Mouse (Mus musculus): ENCODE data around the gene Mcm5.

The Mcm5 gene

DNA sequence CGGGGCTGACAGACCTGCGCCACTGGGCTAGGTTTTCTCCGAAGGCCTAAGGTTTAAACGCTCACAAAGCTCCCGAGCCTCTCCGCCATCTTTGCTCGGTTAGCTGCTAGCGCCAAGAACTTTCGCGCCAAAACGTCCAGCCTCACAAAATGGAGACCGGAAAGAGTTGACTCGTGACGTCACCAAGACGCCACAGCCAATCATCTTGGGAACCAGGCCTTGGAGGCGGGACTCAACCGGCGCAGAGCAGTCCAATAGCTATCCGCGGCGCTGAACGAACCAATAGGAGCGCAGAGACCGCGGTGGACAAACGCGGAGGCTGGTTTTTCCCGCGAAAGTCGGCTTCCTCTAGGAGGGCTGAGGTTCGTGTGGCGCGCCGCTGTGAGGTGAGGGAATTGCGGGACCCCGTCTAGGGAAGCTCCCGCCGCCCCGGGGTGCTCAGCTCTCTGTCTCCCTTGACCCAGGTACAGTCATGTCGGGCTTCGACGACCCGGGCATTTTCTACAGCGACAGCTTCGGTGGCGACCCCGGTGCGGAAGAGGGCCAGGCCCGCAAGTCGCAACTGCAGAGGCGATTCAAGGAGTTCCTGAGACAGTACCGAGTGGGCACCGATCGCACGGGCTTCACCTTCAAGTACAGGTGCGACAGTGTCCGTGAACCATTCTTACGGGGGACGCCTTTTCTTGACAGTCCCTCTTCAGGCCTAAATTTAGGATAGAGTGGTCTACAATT, at the start of gene Mcm5:
Gene Mcm5, plus strand, starts transcription at position 334 of the 732 bp plus-strand sequence.
- peak; percentile 99 for DNase-seq

DNA sequence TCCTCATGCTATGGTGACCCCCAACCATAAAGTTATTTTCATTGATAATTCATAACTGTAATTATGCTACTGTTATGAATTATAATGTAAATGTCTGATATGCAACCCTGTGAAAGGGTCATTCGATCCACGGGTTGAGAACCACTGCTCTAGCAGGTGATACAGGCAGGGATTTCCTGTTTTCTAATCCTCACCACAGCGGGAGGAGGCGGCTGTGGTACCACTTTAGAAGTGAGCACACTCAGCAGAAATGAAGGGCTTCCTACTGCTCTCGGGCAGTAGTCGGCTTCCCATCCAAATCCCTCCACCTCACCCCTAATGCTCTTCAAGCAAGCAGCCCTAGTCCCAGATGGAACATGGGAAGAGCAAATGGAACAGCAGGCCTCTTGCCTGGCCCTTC, 49.3 kb upstream of the Mcm5 start:
- no peak for DNase-seq

DNA sequence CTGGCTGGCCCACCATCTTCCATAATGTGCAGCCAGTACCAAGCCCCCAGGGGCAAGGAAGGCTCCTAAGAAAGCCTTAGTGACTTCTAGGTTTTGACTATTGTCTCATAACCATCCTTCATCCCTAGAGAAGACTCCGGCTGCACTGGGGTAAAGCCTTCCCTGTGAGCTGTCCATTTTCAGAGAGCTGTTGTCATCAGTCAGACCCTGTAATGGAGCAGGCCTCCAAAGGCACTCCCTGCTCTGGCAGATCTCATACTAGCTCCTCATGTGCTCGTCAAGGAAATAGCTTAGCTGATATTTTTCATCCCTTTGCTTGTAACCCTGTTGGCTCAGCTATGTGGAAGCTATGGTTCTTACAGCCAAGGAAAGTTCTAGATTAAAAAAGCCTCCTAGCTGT, 48.6 kb upstream of the Mcm5 start:
- DNase-seq = no peak

DNA sequence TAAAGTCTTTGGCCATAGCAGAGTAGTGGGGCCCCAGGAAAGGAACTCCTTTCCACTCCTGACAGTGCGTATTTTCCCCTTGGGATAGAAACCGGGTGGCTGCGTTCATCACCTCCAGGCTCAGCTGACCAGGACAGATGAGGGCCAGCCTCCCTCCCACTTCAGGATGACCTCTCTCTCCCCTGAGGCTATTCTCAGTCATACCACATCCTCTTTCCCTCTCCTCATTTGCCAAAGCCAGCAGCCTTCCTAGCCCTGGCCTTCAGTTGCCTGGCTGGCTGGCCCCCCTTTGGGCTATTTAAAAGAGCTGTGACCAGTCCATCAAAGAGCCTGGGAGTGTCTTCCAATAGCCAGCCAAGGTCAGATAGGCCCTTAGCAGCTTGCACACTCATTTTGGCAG, 46.1 kb upstream of the Mcm5 start:
- DNase-seq = no peak

DNA sequence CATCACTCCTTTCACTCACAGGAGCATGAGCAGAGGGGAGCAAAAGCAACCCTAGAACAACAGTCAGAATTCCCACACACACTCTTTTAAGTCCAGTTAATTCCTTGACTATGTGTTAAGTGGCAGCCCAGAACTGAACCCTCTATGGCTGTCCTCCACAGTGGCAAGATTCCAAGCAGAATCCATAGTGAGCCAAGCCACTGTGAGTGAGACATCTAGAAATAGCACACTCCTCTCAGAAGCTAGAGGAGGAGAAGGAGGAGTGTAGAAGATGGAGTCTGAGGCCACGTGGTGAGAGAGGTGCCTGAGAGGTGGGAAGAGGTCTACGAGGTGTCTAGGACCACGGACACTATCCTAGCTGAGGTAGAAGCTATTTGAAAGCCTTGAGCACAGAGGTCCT, 44.6 kb upstream of the Mcm5 start:
- no peak for DNase-seq

DNA sequence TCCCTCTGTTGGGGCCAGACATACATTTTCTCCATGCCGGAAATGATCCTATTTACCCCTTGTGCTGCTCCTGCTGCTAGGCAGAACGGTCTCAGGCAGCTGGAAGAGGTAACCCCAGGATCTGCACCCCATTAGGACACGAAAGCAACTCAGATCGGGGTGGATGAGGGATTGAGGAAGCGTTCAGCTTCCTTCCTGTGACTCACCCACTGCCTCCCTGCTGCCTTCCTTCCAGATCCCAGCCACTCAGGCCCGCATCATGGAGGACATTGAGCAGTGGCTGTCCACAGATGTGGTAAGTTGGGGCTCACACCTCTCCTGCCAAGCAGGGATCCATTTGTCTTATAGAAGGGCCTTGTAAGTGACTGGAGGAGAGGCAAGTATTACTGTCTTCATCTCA, 42.1 kb upstream of the Mcm5 start:
- DNase-seq = no peak

DNA sequence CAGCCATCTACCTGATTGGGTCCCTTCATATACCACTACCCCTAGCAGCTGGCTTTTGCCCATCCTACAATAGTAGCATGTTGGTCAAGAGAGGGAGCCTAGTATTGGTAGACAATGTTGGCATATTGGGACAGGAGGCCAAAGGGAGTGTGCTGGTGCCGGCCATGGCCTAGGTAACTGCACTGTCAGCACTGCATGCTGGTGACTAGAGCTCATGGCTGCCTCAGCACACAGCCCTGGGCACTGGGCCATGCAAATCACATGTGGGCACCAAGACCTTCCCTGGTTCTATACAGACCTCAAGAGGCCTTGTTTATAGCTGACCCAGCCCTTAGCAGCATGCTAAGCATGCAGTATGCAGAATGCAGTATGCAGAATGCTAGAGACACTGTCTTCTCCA, 39.1 kb upstream of the Mcm5 start:
- DNase-seq = no peak

DNA sequence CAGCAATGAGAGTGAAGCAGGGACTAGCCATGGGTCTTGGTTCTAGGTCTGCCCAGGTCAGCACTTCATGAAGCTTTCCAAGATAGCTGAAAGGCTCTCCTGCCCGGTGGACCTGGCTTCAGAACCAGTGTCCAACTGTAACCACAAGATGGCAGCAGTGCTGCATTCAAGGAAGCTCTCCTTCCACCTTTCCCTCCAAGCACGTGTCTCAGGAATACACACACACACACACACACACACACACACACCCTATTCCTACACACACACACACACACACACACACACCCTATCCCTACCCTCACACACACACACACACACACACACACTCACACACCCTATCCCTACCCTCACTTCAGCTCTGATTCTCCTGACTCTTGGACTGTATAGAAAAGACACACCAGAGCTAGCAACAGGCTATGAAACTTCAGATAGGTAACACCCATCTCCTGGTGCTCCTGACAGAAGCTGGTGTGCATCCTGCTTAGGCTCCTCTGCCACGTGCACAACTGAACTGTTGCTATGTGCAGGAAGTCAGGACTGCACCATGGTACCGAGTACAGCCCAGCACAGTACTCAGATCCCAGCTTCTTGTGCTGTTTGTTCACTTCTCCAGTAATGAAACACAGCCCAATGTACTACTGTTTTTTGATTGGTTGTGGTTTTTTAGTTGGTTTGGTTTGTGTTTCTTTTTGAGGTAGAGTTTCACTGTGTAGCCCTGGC, 37.6 kb upstream of the Mcm5 start:
- DNase-seq = peak; percentile 74

DNA sequence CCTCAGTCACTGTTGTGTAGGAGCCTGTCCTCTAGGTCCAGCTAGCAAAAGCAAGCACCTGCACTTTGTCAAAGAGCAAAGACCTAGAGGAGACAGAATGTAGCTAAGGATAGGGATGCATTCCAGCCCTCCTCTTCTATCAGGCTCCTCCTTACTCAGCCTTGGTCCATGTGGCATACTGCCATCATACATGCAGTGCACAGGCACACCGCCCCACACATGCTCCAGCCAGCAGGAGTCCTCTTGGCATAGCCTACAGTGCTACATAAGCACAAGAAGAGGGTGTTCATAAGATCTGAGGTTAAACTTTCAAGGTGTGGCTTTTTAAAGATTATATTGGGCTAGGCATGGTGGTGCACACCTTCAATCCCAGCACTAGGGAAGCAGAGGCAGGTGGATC, 34.5 kb upstream of the Mcm5 start:
- DNase-seq = no peak

DNA sequence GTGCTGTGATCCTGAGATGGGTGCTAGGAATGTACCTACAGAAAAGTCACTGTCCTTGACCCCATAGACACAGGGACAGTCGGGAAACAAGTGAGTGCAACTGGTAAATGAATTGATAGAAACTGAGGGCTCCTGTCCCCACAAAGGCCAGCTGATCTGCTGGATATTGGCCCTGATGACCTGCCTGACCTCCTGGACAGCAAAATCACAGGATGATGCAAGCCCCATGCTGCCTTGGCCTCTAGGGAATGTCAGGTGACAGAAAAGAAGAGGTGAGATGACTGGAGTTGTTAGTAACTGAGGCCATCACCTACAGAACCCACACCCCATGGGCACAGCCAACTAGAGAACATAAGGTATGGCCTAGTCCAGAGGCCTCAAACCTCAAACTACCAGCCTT, 31.2 kb upstream of the Mcm5 start:
- DNase-seq = no peak

DNA sequence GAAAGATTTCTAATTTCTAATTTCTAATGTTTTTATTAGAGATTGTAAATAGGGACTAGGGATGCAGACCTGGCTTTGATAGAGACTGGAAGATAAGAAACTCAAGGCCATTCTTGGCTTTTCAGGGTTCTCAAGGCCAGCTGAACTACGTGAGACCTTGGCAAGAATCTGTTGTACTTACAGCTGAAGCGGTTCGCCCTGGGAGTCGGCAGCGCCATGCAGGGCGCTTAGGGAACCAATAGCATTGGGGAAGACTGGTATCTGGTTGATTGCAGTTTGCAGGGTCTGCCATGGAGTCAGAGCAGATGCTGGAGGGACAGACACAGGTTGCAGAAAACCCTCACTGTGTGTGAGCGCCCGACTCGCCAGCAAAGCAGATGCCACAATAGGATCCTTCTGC, 30.5 kb upstream of the Mcm5 start:
- DNase-seq = no peak

DNA sequence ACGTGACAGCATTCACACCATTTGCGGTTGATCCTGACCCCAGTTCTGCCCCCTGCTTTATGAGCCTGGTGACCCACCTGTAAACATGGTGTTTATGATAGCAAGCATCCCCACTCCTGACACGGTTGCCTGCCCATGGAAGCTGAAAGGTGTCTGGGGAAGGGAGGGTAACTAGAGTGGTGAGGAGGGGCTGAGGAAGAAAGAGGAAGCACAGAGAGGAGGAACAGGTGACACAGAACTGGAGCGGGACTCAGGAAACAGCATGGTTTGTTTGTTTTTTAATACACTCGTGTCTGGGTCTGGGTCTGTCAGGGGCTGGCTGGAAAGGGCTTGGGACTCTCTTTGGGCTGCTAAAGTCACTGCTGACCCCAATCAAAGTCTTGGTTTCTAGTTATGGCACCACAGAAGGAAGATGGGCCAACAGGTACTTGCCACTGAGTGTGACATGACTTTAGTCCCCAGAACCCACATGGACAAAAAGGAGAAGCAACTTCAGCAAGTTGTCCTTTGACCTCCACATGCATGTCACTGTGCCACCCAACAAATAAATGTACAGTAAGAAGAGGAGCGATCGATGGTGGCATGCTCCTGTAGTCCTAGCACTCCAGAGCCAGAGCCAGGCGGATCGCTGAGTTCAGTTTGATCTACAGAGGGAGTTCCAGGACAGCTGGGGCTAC, 27.9 kb upstream of the Mcm5 start:
- no peak for DNase-seq

DNA sequence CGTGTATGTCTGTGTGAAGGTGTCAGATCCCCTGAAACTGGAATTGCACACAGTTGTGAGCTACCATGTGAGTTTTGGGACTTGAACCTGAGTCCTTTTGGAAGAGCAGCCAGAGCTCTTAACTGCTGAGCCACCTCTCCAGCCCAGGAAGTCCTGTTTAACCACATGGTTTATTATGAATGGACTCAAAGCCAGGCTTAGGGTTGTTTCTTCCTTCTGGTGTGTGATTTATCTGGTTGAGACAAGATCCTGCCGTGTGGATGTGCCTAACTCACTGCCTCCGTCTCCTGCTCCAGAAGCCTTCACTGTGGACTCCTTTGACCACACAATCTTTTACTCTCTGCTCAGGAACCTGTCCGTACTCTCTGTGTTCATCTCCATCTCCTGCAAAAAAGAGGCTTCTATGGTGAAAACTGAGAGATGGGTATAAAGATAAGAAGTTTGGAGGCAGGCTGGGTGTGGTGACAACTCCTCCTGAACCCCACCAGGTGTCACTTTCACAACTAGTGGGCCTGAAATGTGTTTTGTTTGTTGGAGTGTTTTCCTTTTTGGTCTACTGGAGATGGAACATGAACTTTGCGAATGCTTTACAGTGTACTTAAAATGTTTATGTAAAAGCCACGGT, 27.1 kb upstream of the Mcm5 start:
- DNase-seq = no peak

DNA sequence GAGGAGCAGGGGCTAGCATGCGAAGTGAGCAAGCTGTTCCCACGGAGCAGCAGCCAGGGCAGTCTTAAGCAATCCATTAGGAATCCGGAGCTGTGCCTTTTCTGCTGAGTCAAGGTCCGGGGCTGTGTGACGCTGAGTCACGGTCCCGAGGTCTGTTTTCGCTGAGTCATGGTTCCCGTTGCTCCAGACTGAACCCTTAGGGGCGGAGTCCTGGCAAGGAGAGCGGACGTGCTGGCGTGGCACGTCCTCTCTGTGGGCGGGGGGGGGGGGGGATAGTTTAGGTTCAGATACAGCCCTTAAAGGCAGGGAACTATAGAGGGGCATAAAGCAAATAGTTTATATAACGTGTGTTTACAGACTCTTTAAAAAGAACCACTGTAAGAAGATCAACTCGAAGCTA, 25.5 kb upstream of the Mcm5 start:
- DNase-seq = peak; percentile 66

DNA sequence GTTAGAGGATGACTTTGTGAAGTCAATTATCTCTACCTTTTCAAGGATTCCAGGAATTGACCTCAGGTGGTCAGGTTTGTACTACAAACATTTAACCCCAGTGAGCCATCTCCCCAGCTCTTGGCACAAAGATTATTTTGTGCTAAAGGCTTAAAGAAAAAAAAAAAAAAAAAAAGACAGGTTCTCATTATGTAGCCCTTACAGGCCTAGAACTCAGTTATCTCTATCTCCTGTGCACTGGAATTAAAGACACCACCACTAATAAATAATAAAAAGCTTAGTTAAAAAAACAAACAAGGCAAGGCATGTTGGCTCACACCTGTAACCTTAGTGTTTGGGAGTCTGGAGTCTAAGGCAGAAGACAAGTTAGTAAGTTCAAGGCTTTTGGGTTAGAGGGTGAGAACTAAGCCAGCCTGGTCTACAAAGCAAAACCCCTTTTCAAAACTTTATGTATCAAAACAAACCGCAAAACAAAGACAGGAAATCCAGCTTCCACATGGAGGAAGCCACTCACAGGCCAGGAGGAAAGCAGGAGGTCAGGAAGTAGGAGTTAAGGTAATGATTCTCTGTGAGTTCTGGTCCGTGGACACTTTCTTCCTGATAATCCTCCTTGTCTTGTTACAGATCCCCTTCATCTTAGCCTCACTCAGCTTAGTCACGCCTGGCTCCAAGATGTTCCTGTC, 24.8 kb upstream of the Mcm5 start:
- no peak for DNase-seq

DNA sequence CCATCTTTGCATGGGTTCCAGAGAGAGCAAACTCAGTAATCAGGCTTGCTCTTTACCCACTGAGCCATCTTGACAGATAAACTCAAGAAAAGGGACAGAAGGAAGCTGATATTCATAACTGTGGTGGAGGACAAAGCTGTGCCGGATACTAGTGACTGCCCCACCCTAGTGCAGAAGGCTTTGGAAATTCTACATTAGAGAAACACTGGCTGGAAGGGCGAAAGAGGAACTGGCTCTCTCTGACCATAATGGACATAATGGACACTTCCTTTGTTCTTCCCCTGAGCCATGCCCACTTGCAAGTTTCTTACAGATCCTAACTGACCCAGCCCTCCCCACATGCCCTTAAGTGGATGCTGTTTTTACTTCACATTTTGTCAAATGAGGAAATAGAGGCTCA, 23.4 kb upstream of the Mcm5 start:
- DNase-seq = no peak

DNA sequence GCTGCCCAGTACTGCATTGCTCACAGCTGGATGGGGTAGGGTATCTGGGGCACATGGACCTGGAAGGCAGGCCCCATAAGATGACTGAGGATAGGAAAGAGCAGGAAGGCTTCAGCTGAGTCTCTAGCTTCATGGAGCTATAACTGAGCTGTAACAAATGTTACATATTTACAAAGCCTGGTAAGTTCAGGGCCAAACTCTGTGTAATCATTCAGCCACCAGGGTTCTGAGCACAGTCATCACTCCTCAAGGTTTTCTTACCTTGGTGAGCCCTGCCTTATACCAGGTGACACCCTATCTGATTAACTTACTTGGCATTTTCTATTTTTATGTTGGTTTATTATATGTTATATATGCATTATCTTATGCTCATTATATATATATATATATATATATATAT, 22.2 kb upstream of the Mcm5 start:
- DNase-seq = no peak

DNA sequence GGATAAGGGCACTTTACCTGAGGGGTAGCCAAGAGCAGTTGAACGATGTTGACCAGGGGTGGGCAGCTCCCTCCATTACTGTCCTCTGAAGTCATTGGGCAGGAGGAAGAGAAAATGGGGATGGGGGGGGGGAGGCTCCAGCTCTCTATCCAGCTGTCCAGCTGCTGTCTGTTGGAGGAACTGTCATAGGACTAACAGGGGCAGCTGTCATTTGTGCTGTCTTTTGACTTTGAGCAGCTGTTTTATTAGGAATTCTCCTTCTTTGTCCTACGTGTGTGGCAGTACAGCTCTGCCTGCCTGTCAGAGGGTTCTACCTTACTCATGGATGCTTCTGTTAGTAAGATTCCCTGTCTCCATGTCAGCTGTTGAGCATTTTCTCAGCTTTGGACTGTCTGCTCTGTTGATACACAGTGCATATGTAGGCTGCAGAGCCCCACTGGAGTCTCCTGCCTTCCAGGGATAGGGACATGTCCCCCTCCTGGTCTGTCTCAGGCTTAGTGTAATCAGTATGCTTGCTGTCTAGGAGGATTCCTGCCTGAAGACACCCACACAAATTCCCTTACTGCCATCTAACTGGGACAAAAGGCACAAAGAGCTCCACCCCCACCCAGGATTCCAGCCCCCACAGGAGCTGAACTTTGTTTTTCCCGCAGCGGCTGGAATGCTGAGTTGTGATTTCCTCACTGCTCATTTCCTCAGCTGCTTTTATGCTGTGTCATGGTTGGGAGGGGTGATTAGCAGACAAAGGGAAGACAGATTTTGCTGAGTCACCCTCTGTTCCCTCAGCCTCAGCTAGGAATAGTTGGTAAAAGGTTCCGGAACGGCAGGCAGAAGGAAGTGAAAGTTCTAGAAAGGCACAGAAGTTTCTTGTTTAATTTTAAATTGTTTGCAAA, 20.1 kb upstream of the Mcm5 start:
- DNase-seq = peak; percentile 56

DNA sequence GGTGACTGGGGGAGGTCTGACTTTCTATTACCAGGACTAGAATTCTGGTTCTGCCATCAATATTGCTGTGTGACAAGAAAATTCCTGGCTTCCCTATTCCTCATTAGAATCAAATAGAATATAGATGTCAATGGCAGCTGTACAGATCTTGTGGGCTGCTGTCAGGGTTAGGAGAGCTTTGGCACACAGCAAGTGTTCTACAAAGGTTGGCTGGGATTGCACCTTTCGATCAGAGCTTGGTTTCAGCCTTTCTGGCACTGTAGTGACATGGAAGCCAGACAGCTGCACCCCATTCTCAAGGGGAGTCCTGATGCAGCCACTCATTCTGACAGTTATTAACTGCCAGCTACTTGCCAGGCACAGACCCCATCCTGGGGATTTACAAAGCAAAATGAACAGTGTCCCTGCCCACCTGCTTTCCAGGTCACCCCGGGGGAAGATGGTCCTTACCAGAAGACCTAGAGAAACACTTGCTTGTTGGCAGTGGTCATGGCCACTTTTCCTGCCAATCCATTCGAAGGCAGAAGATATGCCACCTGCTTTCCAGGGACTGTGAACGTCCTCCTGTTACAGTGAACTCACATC, 18.5 kb upstream of the Mcm5 start:
- no peak for DNase-seq

DNA sequence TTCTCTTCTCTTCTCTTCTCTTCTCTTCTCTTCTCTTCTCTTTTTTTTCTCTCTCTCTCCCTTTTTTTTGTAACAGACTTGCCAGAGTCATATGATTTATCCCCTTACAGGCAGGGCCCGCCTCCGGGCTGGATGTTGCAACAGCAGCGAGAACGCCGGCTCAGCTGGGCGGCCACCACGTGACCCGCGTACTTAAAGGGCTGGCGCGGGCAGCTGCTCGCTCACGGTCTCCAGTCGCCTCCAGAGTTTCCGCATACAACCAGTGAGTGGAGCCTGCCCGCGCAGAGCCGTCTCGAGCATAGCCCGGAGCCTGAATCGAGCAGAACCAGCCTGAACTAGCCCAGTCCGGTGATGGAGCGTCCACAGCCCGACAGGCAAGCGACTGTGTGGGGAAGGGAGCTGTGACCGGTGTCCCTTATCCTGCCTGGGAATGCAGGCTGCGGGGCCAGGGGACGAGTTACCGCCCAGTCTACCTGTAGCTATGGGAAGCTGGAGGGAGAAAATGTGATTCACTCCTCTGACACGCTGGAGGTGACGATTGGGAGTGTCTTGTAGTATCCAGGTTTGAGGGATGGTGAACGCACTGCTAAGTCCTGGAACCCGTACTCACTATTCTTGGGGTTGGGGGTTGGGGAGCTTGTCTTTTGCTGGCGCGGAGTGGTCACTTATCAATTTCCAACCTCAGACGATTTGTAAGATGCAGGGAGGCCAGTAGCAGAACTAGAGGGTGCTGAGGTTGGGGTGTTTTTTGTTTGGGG, 15.8 kb upstream of the Mcm5 start, which contains the start of gene Hmox1:
Gene Hmox1, plus strand, starts transcription at position 223 of the 758 bp plus-strand sequence.
- DNase-seq = peak; percentile 86

DNA sequence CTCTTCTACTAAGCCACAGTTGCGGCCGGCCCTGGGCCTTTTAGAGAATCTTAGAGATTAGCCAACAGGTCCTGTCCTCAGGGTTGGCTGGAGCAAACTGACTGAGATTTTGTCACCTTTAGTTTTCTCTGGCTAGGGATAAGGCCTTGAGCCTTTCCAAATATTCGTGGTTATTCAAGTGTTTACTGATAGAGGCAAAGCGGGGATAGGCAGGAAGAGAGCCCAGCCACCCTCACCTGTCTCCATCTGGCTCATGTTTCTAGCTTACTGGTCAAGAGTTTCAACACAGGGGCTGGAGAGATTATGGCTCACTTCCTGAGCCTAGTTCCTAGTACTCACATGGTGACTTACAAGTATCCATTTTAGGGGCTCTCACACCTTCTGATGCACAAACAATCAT, 6.4 kb upstream of the Mcm5 start:
- DNase-seq = no peak

Data from right cerebral cortex, postnatal 25 days (tissue).